Mouse (Mus musculus) CH12.LX (cell line): Measurements from ENCODE around the gene Tmem63b.

Experiments used
- CHD2 ChIP-seq: IDR thresholded peaks from 2 replicates; pipeline ENCODE4 v1.6.1; 2011; ENCODE audit warnings: low read length, improper control_type of control experiment
- CTCF ChIP-seq, 2 experiments: IDR thresholded peaks in 1 of 2; conservative IDR thresholded peaks in 1 of 2; 2 replicates each; pipeline ENCODE4 v1.5.1; 2011 to 2012; ENCODE audit warnings: low read depth in 2 of 2, low read length in 2 of 2, improper control_type of control experiment in 1 of 2, inconsistent platforms in 1 of 2, mild to moderate bottlenecking in 1 of 2, moderate library complexity in 1 of 2
- EP300 ChIP-seq: IDR thresholded peaks from 2 replicates; pipeline ENCODE4 v1.6.1; 2011; ENCODE audit warnings: low read length, improper control_type of control experiment
- HCFC1 ChIP-seq: IDR thresholded peaks from 2 replicates; pipeline ENCODE4 v1.6.1; 2012; ENCODE audit warnings: low read depth, mild to moderate bottlenecking, inconsistent platforms, low read length, improper control_type of control experiment
- KAT2A ChIP-seq: IDR thresholded peaks from 2 replicates; pipeline ENCODE4 v1.6.1; 2012; ENCODE audit warnings: low read length, improper control_type of control experiment, inconsistent platforms; ENCODE audit not compliant: insufficient replicate concordance
- MAX ChIP-seq: IDR thresholded peaks from 2 replicates; pipeline ENCODE4 v1.6.1; 2011; ENCODE audit warnings: low read length, improper control_type of control experiment
- MXI1 ChIP-seq: IDR thresholded peaks from 2 replicates; pipeline ENCODE4 v1.6.1; 2011; ENCODE audit warnings: mild to moderate bottlenecking, low read depth, low read length, improper control_type of control experiment
- POLR2A ChIP-seq: IDR thresholded peaks from 2 replicates; pipeline ENCODE4 v1.6.1; 2011; ENCODE audit warnings: low read depth, mild to moderate bottlenecking, improper control_type of control experiment, low read length
- SMC3 ChIP-seq: IDR thresholded peaks from 2 replicates; pipeline ENCODE4 v1.6.1; 2011; ENCODE audit warnings: low read depth, low read length, improper control_type of control experiment
- UBTF ChIP-seq: IDR thresholded peaks from 2 replicates; pipeline ENCODE4 v1.6.1; 2012; ENCODE audit warnings: low read depth, mild to moderate bottlenecking, inconsistent platforms, low read length, improper control_type of control experiment, moderate library complexity
- USF2 ChIP-seq: conservative IDR thresholded peaks from 2 replicates; pipeline ENCODE4 v1.6.1; 2011; ENCODE audit warnings: low read depth, low read length, improper control_type of control experiment
- ZMIZ1 ChIP-seq: IDR thresholded peaks from 2 replicates; pipeline ENCODE4 v1.6.1; 2012; ENCODE audit warnings: low read depth, mild to moderate bottlenecking, inconsistent platforms, low read length, improper control_type of control experiment

DNA sequence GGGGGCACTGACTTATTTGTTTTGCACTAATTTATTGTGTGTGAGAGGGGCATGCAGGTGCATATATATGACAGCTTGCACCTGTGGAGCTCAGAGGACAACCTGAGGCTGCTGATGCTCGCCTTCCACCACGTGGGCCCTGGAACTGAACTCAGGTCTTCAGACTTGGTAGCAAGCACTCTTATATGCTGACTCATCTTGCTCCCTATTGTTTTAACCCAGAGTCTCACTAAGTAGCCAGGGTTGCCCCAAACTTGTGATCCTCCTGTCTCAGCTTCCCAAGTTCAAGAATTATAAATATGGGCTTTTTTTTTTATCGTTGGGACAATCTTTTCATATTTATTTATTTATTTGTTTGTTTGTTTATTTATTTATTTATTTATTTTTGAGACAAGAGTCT lies 55.7 kb downstream of the Tmem63b start:
- TF ChIP-seq EP300 = no peak
- no peak for TF ChIP-seq MAX
- TF ChIP-seq SMC3 = no peak
- no peak for TF ChIP-seq MXI1
- TF ChIP-seq POLR2A = no peak
- no peak for TF ChIP-seq KAT2A
- no peak for TF ChIP-seq CTCF (conservative IDR thresholded peaks at IDR 0.05 in 1 of 2, IDR thresholded peaks at IDR 0.05 in 1 of 2; ENCODE audit: low read depth in 2 of 2, low read length in 2 of 2)
- TF ChIP-seq UBTF = no peak
- no peak for TF ChIP-seq CHD2
- TF ChIP-seq HCFC1 = no peak
- no peak for TF ChIP-seq USF2
- no peak for TF ChIP-seq ZMIZ1
